15 mouse cellular contexts compared by ENCODE assay signal in genomic region chr2:62279777-62280176, GRCm38 (mm10).
"Had no signal": no experiment of that assay in that cellular context is flagged by ENCODE, and none has a peak within 500 bp of the region (broad histone marks: within the 10 kb centered on the region; RNA-seq: fewer than 3 reads in every experiment).

No protein-coding gene starts in this region.

- H3K9me3 ChIP-seq: limb, embryonic 12.5 days; liver, embryonic 13.5 days; lung, embryonic 15.5 days; megakaryocyte, embryonic 14.5 days; midbrain, embryonic 15.5 days; neural tube, embryonic 13.5 days had no signal

- H3K9ac ChIP-seq: limb, embryonic 12.5 days; liver, embryonic 13.5 days; liver, postnatal 0 days; lung, embryonic 15.5 days; midbrain, embryonic 15.5 days; neural tube, embryonic 13.5 days had no signal

- DNase-seq: kidney, postnatal 4 days; liver; liver, embryonic 13.5 days; liver, postnatal 0 days; lung, postnatal 14 days; right cerebral cortex, postnatal 25 days; thymus, postnatal 36 days had no signal

- H3K4me2 ChIP-seq: limb, embryonic 12.5 days; liver, embryonic 13.5 days; lung, embryonic 15.5 days; midbrain, embryonic 11.5 days; midbrain, embryonic 15.5 days; neural tube, embryonic 13.5 days had no signal

- H3K4me3 ChIP-seq: layer of hippocampus, adult 2 months; limb, embryonic 12.5 days; liver, embryonic 13.5 days; lung, embryonic 15.5 days; megakaryocyte, embryonic 14.5 days; midbrain, embryonic 15.5 days; neural tube, embryonic 13.5 days had no signal

- H3K36me3 ChIP-seq: limb, embryonic 12.5 days; liver, embryonic 13.5 days; lung, embryonic 15.5 days; midbrain, embryonic 15.5 days; neural tube, embryonic 13.5 days had no signal

- H3K4me1 ChIP-seq: limb, embryonic 12.5 days; liver, embryonic 13.5 days; lung, embryonic 15.5 days; midbrain, embryonic 15.5 days; neural tube, embryonic 13.5 days had no signal

- H3K27ac ChIP-seq: layer of hippocampus, adult 2 months; limb, embryonic 12.5 days; liver, embryonic 13.5 days; lung, embryonic 15.5 days; macrophage; midbrain, embryonic 15.5 days; neural tube, embryonic 13.5 days had no signal

- H3K27me3 ChIP-seq: limb, embryonic 12.5 days; liver, embryonic 13.5 days; lung, embryonic 15.5 days; megakaryocyte, embryonic 14.5 days; midbrain, embryonic 15.5 days; neural tube, embryonic 13.5 days had no signal

- ATAC-seq: liver, postnatal 0 days; midbrain, embryonic 15.5 days had no signal
